Mouse (Mus musculus): ENCODE data around the gene Maats1. TPM values are rescaled to one million over a fixed set of nuclear protein-coding genes. Genes with fewer than 3 reads are reported as not detected.

Maats1 gene
- polyA plus RNA-seq, 1 experiment: 0.04 TPM

DNA sequence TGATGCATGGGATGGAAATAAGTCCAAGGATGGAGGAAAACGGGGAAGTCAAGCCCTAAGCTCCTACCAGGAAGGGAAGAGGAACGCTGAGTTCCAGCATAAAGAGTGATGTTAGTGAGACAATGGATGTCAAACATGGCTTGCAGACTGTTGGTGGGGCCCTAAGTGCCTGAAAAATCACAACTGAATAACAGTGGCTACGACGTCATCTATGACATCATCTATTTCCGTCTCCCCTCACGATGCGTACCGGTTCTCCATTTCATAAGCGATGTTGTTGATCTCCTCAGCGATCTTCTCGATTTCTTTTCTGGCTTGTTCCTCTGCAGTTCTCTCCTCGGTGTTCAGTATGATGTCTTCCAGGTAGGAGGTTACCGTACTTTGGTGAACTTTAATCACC lies 39.6 kb downstream of the Maats1 start:
- H3K4me1 ChIP-seq (ENCODE audit: control insufficient read depth, insufficient read depth, insufficient read length): no peaks in the 10 kb centered on the region; the same call in 1 of the 2 replicates
- H3K4me3 ChIP-seq (ENCODE audit: extremely low read depth, insufficient read depth, insufficient read length): no peak overlapping the region
- no peak for DNase-seq (ENCODE audit: low read depth in 1 of 2, low spot score in 2 of 2)
- WGBS: 90% methylated on average over 13 of the region's 13 CpGs
- H3K27me3 ChIP-seq (ENCODE audit: control insufficient read depth, insufficient read depth, low read length): no peaks in the 10 kb centered on the region
- TF ChIP-seq CTCF (IDR thresholded peaks at IDR 0.05; ENCODE audit: extremely low read depth, insufficient read depth, insufficient read length, insufficient replicate concordance) (no peak), POLR2A (IDR thresholded peaks at IDR 0.05; ENCODE audit: low read depth, low read length) (no peak)
- H3K36me3 ChIP-seq (ENCODE audit: control insufficient read depth, insufficient read depth, low read length): no peaks in the 10 kb centered on the region
- H3K27ac ChIP-seq (ENCODE audit: insufficient read depth, low read length): no peak overlapping the region

DNA sequence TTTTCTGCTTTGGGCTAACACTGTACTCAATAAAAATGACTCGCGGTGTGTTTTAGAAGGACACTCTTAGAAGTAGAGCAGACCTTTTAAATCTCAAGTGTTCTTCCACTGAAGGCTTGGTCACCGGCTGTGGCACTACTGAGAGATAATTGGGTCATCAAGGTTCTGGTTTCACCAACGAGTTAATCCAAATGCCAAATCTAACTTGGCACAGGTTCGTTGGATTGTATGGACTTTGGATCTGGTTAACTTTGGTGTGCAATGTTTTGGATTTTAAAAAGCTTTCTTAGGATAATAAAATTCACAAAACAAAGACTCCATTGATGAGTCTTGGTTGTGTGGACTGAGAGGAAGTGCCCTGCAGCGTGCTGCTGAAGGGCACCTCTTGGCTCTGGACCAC lies 43.5 kb downstream of the Maats1 start:
- no peak for DNase-seq (ENCODE audit: low read depth in 1 of 2, low spot score in 2 of 2)
- Histone ChIP-seq H3K27me3 (ENCODE audit: control insufficient read depth, insufficient read depth, low read length) (no peaks in the 10 kb centered on the region), H3K36me3 (ENCODE audit: control insufficient read depth, insufficient read depth, low read length) (no peaks in the 10 kb centered on the region), H3K27ac (ENCODE audit: insufficient read depth, low read length) (no peak overlapping the region), H3K4me1 (ENCODE audit: control insufficient read depth, insufficient read depth, insufficient read length) (no peaks in the 10 kb centered on the region), H3K4me3 (ENCODE audit: extremely low read depth, insufficient read depth, insufficient read length) (no peak overlapping the region)
- WGBS: 88% methylated on average over 6 of the region's 6 CpGs
- TF ChIP-seq CTCF (IDR thresholded peaks at IDR 0.05; ENCODE audit: extremely low read depth, insufficient read depth, insufficient read length, insufficient replicate concordance): no peak
- TF ChIP-seq POLR2A (IDR thresholded peaks at IDR 0.05; ENCODE audit: low read depth, low read length): no peak

DNA sequence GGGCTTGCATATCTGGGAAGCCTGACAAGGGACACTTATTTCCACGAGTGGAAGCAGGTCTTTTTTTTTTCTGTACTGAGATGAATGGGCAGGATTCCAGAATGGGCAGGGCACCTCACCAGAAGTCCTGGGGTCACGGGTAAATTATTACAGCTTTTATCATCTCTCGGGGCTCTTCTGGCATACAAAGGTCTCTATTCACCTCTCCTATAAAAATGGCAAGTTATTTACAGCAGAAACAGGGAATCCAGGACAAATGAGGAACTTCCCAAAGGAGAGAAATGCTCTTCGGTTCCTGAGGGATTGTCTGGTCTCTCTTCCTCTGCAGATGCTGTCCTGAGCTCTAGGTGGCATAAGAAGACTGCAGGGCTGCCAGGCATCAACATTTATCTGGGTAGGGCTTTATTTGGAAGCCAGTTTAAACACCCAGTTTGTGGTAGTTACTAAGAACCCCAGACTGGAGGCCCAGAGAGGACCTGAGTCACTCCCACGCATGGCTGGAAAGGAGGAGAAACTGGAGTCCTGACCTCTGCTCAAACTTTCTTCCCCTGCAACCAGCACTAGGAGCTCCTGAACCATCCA lies 46.5 kb downstream of the Maats1 start:
- no peak for DNase-seq (ENCODE audit: low read depth in 1 of 2, low spot score in 2 of 2)
- no peak for TF ChIP-seq CTCF (IDR thresholded peaks at IDR 0.05; ENCODE audit: extremely low read depth, insufficient read depth, insufficient read length, insufficient replicate concordance)
- TF ChIP-seq POLR2A (IDR thresholded peaks at IDR 0.05; ENCODE audit: low read depth, low read length): no peak
- Histone ChIP-seq H3K27me3 (ENCODE audit: control insufficient read depth, insufficient read depth, low read length) (no peaks in the 10 kb centered on the region), H3K4me1 (ENCODE audit: control insufficient read depth, insufficient read depth, insufficient read length) (no peaks in the 10 kb centered on the region), H3K27ac (ENCODE audit: insufficient read depth, low read length) (no peak overlapping the region), H3K4me3 (ENCODE audit: extremely low read depth, insufficient read depth, insufficient read length) (no peak overlapping the region), H3K36me3 (ENCODE audit: control insufficient read depth, insufficient read depth, low read length) (no peaks in the 10 kb centered on the region)
- WGBS: 38% methylated on average over 5 of the region's 5 CpGs

DNA sequence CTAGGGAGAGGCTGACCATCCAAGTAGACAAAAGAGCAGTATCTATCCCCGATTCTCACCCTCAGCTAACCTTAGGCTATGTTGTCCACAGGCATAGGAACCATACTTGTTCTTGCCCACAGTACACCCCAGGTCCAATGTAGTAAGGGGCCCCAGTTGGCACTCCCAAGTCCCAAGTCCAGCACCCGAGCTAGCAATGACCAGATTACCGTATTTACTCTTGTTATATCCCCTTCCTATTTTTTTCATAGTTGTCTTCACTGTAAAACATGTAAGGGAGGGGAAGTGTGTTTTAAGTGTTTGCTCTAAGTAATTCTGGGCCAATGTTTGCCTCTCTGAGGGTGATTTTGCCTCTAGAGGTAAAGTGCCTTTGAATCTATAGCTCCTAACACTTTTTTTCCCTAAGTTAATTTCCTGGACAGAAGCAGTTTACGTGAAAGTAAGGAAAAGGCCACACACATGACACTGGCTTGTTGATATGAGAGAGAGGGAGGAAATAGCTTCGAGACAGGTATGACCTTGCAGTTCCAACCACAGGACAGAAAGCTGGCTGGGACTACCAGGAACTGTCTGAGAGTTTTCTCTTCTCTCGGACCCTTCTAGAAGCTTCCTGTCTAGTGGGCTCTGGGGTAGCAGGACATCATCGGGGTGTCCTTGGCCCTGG lies 47.1 kb downstream of the Maats1 start, which contains the start of gene Nr1i2:
TSS of gene Nr1i2 (minus strand) at position 140 of the 664 bp plus-strand sequence.
- Histone ChIP-seq H3K27me3 (ENCODE audit: control insufficient read depth, insufficient read depth, low read length) (no peaks in the 10 kb centered on the region), H3K27ac (ENCODE audit: insufficient read depth, low read length) (no peak within 1 kb of the TSS), H3K36me3 (ENCODE audit: control insufficient read depth, insufficient read depth, low read length) (no peaks in the 10 kb centered on the region), H3K4me1 (ENCODE audit: control insufficient read depth, insufficient read depth, insufficient read length) (no peaks in the 10 kb centered on the region), H3K4me3 (ENCODE audit: extremely low read depth, insufficient read depth, insufficient read length) (no peak within 1 kb of the TSS)
- 40% methylated on average over 7 of the region's 7 CpGs for WGBS
- no peak for DNase-seq (ENCODE audit: low read depth in 1 of 2, low spot score in 2 of 2)
- TF ChIP-seq POLR2A (IDR thresholded peaks at IDR 0.05; ENCODE audit: low read depth, low read length) (no peak), CTCF (IDR thresholded peaks at IDR 0.05; ENCODE audit: extremely low read depth, insufficient read depth, insufficient read length, insufficient replicate concordance) (no peak)

DNA sequence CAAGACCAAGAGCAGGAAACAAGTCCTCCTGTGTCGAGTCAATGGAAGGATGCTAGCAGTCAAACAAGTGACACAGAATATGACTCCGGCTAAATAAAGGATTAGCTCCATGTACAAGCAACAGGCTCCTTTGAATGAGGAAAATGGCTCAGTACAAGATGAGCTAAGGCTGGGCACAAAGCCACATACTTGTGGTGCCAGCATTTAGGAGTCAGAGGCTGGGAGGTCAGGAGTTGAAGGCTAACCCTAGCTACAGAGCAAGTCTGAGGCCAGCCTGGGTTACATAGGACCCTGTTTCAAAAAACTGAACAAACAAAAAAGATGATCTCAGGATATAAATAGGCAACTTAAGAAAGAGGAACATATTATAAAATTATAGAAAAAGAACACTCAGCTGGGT lies 51.8 kb downstream of the Maats1 start:
- no peak for DNase-seq (ENCODE audit: low read depth in 1 of 2, low spot score in 2 of 2)
- Histone ChIP-seq H3K4me1 (ENCODE audit: control insufficient read depth, insufficient read depth, insufficient read length) (no peaks in the 10 kb centered on the region), H3K36me3 (ENCODE audit: control insufficient read depth, insufficient read depth, low read length) (no peaks in the 10 kb centered on the region), H3K4me3 (ENCODE audit: extremely low read depth, insufficient read depth, insufficient read length) (no peak overlapping the region), H3K27me3 (ENCODE audit: control insufficient read depth, insufficient read depth, low read length) (no peaks in the 10 kb centered on the region), H3K27ac (ENCODE audit: insufficient read depth, low read length) (no peak overlapping the region)
- 71% methylated on average over 2 of the region's 2 CpGs for WGBS
- TF ChIP-seq CTCF (IDR thresholded peaks at IDR 0.05; ENCODE audit: extremely low read depth, insufficient read depth, insufficient read length, insufficient replicate concordance) (no peak), POLR2A (IDR thresholded peaks at IDR 0.05; ENCODE audit: low read depth, low read length) (no peak)

DNA sequence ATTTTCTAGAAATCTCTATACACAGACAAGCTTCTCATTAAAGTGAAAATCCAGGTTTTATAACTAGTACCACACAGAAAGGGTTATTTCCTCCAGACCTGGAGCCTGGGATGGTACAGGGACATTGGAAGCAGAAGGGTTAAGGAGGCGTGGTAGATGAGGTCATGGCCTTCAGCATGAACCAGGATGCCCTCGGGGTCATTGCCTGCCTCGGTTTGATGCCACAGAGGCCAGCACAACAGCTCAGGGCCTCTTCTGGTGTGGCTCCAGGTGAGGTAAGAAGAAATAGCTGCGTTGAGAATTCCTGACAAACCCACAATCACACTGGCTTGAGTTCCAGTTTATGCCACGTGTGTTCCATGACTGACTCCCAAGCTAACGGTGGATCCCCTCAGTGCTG lies 53.1 kb downstream of the Maats1 start:
- H3K27ac ChIP-seq (ENCODE audit: insufficient read depth, low read length): no peak overlapping the region
- DNase-seq (ENCODE audit: low read depth in 1 of 2, low spot score in 2 of 2): no peak
- H3K4me1 ChIP-seq (ENCODE audit: control insufficient read depth, insufficient read depth, insufficient read length): no peaks in the 10 kb centered on the region
- TF ChIP-seq POLR2A (IDR thresholded peaks at IDR 0.05; ENCODE audit: low read depth, low read length) (no peak), CTCF (IDR thresholded peaks at IDR 0.05; ENCODE audit: extremely low read depth, insufficient read depth, insufficient read length, insufficient replicate concordance) (no peak)
- H3K36me3 ChIP-seq (ENCODE audit: control insufficient read depth, insufficient read depth, low read length): no peaks in the 10 kb centered on the region
- no peaks in the 10 kb centered on the region for H3K27me3 ChIP-seq (ENCODE audit: control insufficient read depth, insufficient read depth, low read length)
- WGBS: 64% methylated on average over 6 of the region's 6 CpGs
- H3K4me3 ChIP-seq (ENCODE audit: extremely low read depth, insufficient read depth, insufficient read length): no peak overlapping the region

DNA sequence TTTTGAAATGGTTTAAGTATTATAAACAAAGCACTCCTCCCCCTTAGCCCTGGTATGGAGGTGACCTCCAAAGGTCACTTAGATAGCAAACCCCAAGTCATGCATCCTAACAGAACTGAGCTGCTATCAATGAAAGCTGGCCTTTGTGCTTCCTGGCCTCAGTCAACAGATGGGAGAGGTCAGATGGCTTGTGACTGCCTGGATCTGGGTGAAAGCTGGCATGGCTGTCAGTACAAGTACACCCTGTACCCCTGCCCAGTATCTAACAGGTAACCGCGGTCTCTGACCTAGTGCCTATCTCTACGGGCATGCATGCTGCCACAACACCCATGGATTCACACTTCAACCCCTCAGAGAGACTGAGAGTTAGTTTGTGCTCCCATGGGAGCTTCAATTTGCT lies 54.2 kb downstream of the Maats1 start:
- no peak overlapping the region for H3K27ac ChIP-seq (ENCODE audit: insufficient read depth, low read length)
- no peaks in the 10 kb centered on the region for H3K4me1 ChIP-seq (ENCODE audit: control insufficient read depth, insufficient read depth, insufficient read length)
- WGBS: 88% methylated on average over 3 of the region's 3 CpGs
- no peak for DNase-seq (ENCODE audit: low read depth in 1 of 2, low spot score in 2 of 2)
- H3K27me3 ChIP-seq (ENCODE audit: control insufficient read depth, insufficient read depth, low read length): no peaks in the 10 kb centered on the region
- no peak overlapping the region for H3K4me3 ChIP-seq (ENCODE audit: extremely low read depth, insufficient read depth, insufficient read length)
- H3K36me3 ChIP-seq (ENCODE audit: control insufficient read depth, insufficient read depth, low read length): no peaks in the 10 kb centered on the region
- TF ChIP-seq POLR2A (IDR thresholded peaks at IDR 0.05; ENCODE audit: low read depth, low read length) (no peak), CTCF (IDR thresholded peaks at IDR 0.05; ENCODE audit: extremely low read depth, insufficient read depth, insufficient read length, insufficient replicate concordance) (no peak)

All from spleen, adult 2 months (tissue).